ENCODE assay signal across 11 mouse cellular contexts in the genomic region with DNA sequence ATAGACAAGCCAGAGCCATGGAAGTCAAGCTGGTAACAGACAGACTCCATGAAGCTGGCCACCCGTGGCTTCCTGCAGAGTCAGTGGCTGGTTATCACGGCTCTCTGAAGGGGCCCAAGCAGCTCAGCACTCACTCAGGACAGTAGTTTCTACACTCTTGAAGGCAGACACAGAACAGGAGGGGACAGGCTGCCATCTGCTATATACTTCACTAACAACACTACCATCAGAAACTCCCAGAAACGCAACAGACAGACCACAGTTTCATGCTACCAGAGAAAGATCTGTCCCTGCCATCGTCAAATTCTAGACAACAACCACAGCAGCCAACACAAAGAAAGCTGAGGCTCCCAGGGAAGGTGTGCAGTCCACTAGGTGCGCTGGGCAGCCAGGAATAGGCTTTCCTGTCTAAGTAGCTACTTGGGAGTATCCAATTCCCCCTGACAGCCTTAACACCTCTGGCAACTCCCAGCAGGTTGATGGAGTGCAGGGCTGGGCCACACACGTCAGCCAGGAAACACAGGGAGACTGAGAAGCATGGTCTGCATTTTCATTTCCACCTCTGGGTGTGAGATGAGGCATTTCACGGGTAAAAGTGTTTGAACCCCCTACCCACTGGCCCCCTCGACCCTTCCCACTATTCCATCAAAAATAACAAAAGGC.
A peak's percentile ranks its signal among the peaks of the same experiment; 100 is the strongest.
DNase-seq lines count a peak whose midpoint lies in the region; ATAC-seq lines count a peak whose summit lies in the region.
"Had no signal": no experiment of that assay in that cellular context is flagged by ENCODE, and none has a peak within 500 bp of the region (broad histone marks: within the 10 kb centered on the region; RNA-seq: fewer than 3 reads in every experiment).

No protein-coding gene starts in this region.

- ATAC-seq in heart, embryonic 16.5 days (replicated peaks; ENCODE audit: extremely low read depth, insufficient read depth, low FRiP score) = 0 out of 2 replicates have a peak, but pooled peaks have one; percentile 23
- ATAC-seq in midbrain, embryonic 14.5 days (ENCODE audit: low FRiP score, low TSS enrichment) = no peak
- ATAC-seq in midbrain, embryonic 16.5 days = no peak
- ATAC-seq in stomach, embryonic 15.5 days (ENCODE audit: insufficient read depth, low FRiP score, low read depth) = 0 out of 2 replicates have a peak, but pooled peaks have one; percentile 28

- DNase-seq in heart, postnatal 10 days = no peak
- DNase-seq in midbrain, embryonic 14.5 days = no peak
- peak; percentile 47 for DNase-seq in forelimb bud, embryonic 11.5 days (ENCODE audit: low read depth, low spot score)
- no peak for DNase-seq in ovary, postnatal 36 days (ENCODE audit: low spot score)
- DNase-seq: cerebellum, adult 2 months had no signal

- no peak overlapping the region for H3K4me2 ChIP-seq in heart, embryonic 16.5 days (ENCODE audit: low read depth, low read length)
- H3K4me2 ChIP-seq in midbrain, embryonic 14.5 days (ENCODE audit: low read length) = no peak overlapping the region
- no peak overlapping the region for H3K4me2 ChIP-seq in midbrain, embryonic 16.5 days (ENCODE audit: low read length)
- no peak overlapping the region for H3K4me2 ChIP-seq in stomach, embryonic 15.5 days
- H3K4me2 ChIP-seq: kidney, embryonic 15.5 days had no signal

- H3K4me3 ChIP-seq in heart, embryonic 16.5 days (ENCODE audit: low read length) = no peak overlapping the region
- H3K4me3 ChIP-seq in midbrain, embryonic 14.5 days (replicated peaks; ENCODE audit: low read depth, low read length) = no peak overlapping the region
- H3K4me3 ChIP-seq in midbrain, embryonic 16.5 days (ENCODE audit: low read depth, low read length) = no peak overlapping the region
- H3K4me3 ChIP-seq in stomach, embryonic 15.5 days (replicated peaks) = no peak overlapping the region
- H3K4me3 ChIP-seq: kidney, embryonic 15.5 days; layer of hippocampus, adult 2 months had no signal

- WGBS in heart, embryonic 16.5 days = 35% methylated on average over 8 of the region's 8 CpGs
- 60% methylated on average over 8 of the region's 8 CpGs for WGBS in midbrain, embryonic 14.5 days
- WGBS in midbrain, embryonic 16.5 days = 50% methylated on average over 8 of the region's 8 CpGs
- 42% methylated on average over 8 of the region's 8 CpGs for WGBS in stomach, embryonic 15.5 days

- intact Hi-C loops in heart, postnatal 10 days (cut with DNase I) = no loop called here

- no peaks in the 10 kb centered on the region for H3K36me3 ChIP-seq in heart, embryonic 16.5 days (ENCODE audit: control insufficient read depth, insufficient read depth)
- no peaks in the 10 kb centered on the region for H3K36me3 ChIP-seq in midbrain, embryonic 14.5 days (ENCODE audit: control insufficient read depth, insufficient read depth, low read length)
- no peaks in the 10 kb centered on the region for H3K36me3 ChIP-seq in midbrain, embryonic 16.5 days (ENCODE audit: control insufficient read depth, insufficient read depth, low read length)
- H3K36me3 ChIP-seq in stomach, embryonic 15.5 days = no peaks in the 10 kb centered on the region
- H3K36me3 ChIP-seq: kidney, embryonic 15.5 days had no signal

- no peak overlapping the region for H3K9ac ChIP-seq in heart, embryonic 16.5 days (ENCODE audit: low read length)
- 0 out of 2 replicates have a peak overlapping the region, but pooled peaks have one; percentile 9 for H3K9ac ChIP-seq in midbrain, embryonic 14.5 days (replicated peaks; ENCODE audit: low read length)
- no peak overlapping the region for H3K9ac ChIP-seq in midbrain, embryonic 16.5 days (ENCODE audit: low read depth, low read length)
- 0 out of 2 replicates have a peak overlapping the region, but pooled peaks have one; percentile 12 for H3K9ac ChIP-seq in stomach, embryonic 15.5 days
- H3K9ac ChIP-seq: kidney, embryonic 15.5 days had no signal

- no peaks in the 10 kb centered on the region for H3K27me3 ChIP-seq in heart, embryonic 16.5 days (ENCODE audit: control insufficient read depth, insufficient read depth, low read length)
- no peaks in the 10 kb centered on the region for H3K27me3 ChIP-seq in midbrain, embryonic 14.5 days (ENCODE audit: control insufficient read depth, insufficient read depth, low read length)
- no peaks in the 10 kb centered on the region for H3K27me3 ChIP-seq in midbrain, embryonic 16.5 days (ENCODE audit: control insufficient read depth, insufficient read depth, low read depth, low read length)
- H3K27me3 ChIP-seq in stomach, embryonic 15.5 days (replicated peaks) = no peaks in the 10 kb centered on the region
- H3K27me3 ChIP-seq: CH12.LX; kidney, embryonic 15.5 days had no signal

- H3K27ac ChIP-seq in heart, embryonic 16.5 days (ENCODE audit: low read length) = no peak overlapping the region
- 0 out of 2 replicates have a peak overlapping the region, but pooled peaks have one; percentile 14 for H3K27ac ChIP-seq in midbrain, embryonic 14.5 days (replicated peaks; ENCODE audit: low read depth, low read length)
- H3K27ac ChIP-seq in midbrain, embryonic 16.5 days (ENCODE audit: low read length) = no peak overlapping the region
- no peak overlapping the region; the same call in 1 of the 2 replicates for H3K27ac ChIP-seq in stomach, embryonic 15.5 days
- H3K27ac ChIP-seq: kidney, embryonic 15.5 days; layer of hippocampus, adult 2 months had no signal

- H3K4me1 ChIP-seq in heart, embryonic 16.5 days (ENCODE audit: control insufficient read depth, insufficient read depth, low read length) = peaks cover 29% of the 10 kb centered on the region
- peaks cover 20% of the 10 kb centered on the region for H3K4me1 ChIP-seq in midbrain, embryonic 14.5 days (ENCODE audit: control insufficient read depth, insufficient read depth, low read length)
- peaks cover 18% of the 10 kb centered on the region for H3K4me1 ChIP-seq in midbrain, embryonic 16.5 days (ENCODE audit: control insufficient read depth, insufficient read depth, low read length)
- peaks cover 11% of the 10 kb centered on the region for H3K4me1 ChIP-seq in stomach, embryonic 15.5 days

- H3K9me3 ChIP-seq in heart, embryonic 16.5 days (replicated peaks; ENCODE audit: control insufficient read depth, low read length) = no peaks in the 10 kb centered on the region
- H3K9me3 ChIP-seq in midbrain, embryonic 14.5 days (ENCODE audit: control insufficient read depth, low read length) = no peaks in the 10 kb centered on the region
- H3K9me3 ChIP-seq in midbrain, embryonic 16.5 days (replicated peaks; ENCODE audit: control insufficient read depth, low read length, poor library complexity, severe bottlenecking) = no peaks in the 10 kb centered on the region
- H3K9me3 ChIP-seq in stomach, embryonic 15.5 days = no peaks in the 10 kb centered on the region
- H3K9me3 ChIP-seq: kidney, embryonic 15.5 days had no signal

Comparison
In these comparisons a context has a peak if more than half of its experiments do, and no peak if none do; other contexts are left out.
1. H3K9ac ChIP-seq: peak in midbrain, embryonic 14.5 days (single experiment) and stomach, embryonic 15.5 days (single experiment); none in heart, embryonic 16.5 days (single experiment) and midbrain, embryonic 16.5 days (single experiment).
2. ATAC-seq: peak in heart, embryonic 16.5 days (single experiment) and stomach, embryonic 15.5 days (single experiment); none in midbrain, embryonic 14.5 days (single experiment) and midbrain, embryonic 16.5 days (single experiment).